Mouse (Mus musculus) heart, adult 2 months (tissue): Measurements from ENCODE around the gene Syce1. TPM values are rescaled to one million over a fixed set of nuclear protein-coding genes. Genes with fewer than 3 reads are reported as not detected.

Experiments used
- DNase-seq, 2 experiments: peaks; one replicate each; pipeline ENCODE4 v3.0.0; 2021
- H3K27ac ChIP-seq: fragments of 200-600 bp; 2 replicates; pipeline ENCODE4 v1.8.1; 2022
- H3K27me3 ChIP-seq: fragments of 200-500 bp; 2 replicates; pipeline ENCODE4 v1.6.1; 2012; ENCODE audit warnings: mild to moderate bottlenecking, low read length, inconsistent platforms, mixed read lengths; ENCODE audit not compliant: control insufficient read depth, insufficient read depth
- H3K36me3 ChIP-seq: fragments of 200-500 bp; 2 replicates; pipeline ENCODE4 v1.6.1; 2012; ENCODE audit warnings: low read length, inconsistent platforms; ENCODE audit not compliant: control insufficient read depth, insufficient read depth
- H3K4me1 ChIP-seq: fragments of 200-500 bp; 2 replicates; pipeline ENCODE4 v1.6.1; 2011; ENCODE audit warnings: low read length; ENCODE audit not compliant: control insufficient read depth, insufficient read depth
- H3K4me3 ChIP-seq: fragments of 200-600 bp; 2 replicates; pipeline ENCODE4 v1.8.1; 2022
- H3K79me2 ChIP-seq: fragments of 200-500 bp; replicated peaks from 2 replicates; pipeline ENCODE4 v1.6.1; 2012; ENCODE audit warnings: mild to moderate bottlenecking, inconsistent platforms, low read length, moderate library complexity, mixed read lengths; ENCODE audit not compliant: control insufficient read depth, insufficient read depth
- H3K9ac ChIP-seq: fragments of 200-500 bp; 2 replicates; pipeline ENCODE4 v1.6.1; 2012; ENCODE audit warnings: low read depth, mild to moderate bottlenecking, control low read depth, inconsistent platforms, low read length, mixed read lengths
- CTCF ChIP-seq: fragments of 200-600 bp; IDR thresholded peaks from 2 replicates; pipeline ENCODE4 v1.8.1; 2022; ENCODE audit warnings: antibody characterized with exemption, mild to moderate bottlenecking, moderate library complexity
- EP300 ChIP-seq: fragments of 200-500 bp; IDR thresholded peaks from 2 replicates; pipeline ENCODE4 v1.6.1; 2011; ENCODE audit warnings: low read depth, low read length, control low read depth; ENCODE audit not compliant: insufficient read depth
- POLR2A ChIP-seq: fragments of 200-500 bp; IDR thresholded peaks from 2 replicates; pipeline ENCODE4 v1.6.1; 2011; ENCODE audit warnings: mild to moderate bottlenecking, low read depth, low read length, control low read depth; ENCODE audit not compliant: insufficient read depth
- WGBS: fragments of 180-500 bp; shearing (Covaris S2); methylation state at CpG from one replicate; pipeline ENCODE4 v1.1.7; 2018; 5-methylcytosine and 5-hydroxymethylcytosine counted together
- intact Hi-C: fragments of 180-260 bp; cut with DNase I; formaldehyde crosslinking; loops from one replicate; pipeline ENCODE4 v1.15.1; 2025
- polyA plus RNA-seq: library from polyadenylated mRNA; depleted of rRNA; stranded (reverse); fragments of >200 nt; gene quantifications from 2 replicates; pipeline ENCODE4 v1.2.3, GENCODE M21; 2012
- total RNA-seq, 2 experiments: library from RNA; stranded (reverse); gene quantifications; 2 replicates each; pipeline ENCODE4 v1.2.3; 2021

The Syce1 gene
- total and polyA plus RNA-seq, 3 experiments, result 0.10 TPM; not detected in 2

- DNase-seq, result no peak
- Histone ChIP-seq H3K36me3 (no peaks in the 10 kb centered on the region), H3K79me2 (no peaks in the 10 kb centered on the region), H3K4me1 (no peaks in the 10 kb centered on the region), H3K27ac (no peak overlapping the region), H3K27me3 (no peaks in the 10 kb centered on the region), H3K4me3 (no peak overlapping the region), H3K9ac (no peak overlapping the region)
- TF ChIP-seq POLR2A (no peak), EP300 (no peak), CTCF (no peak)
- WGBS, result 73% methylated on average over 12 of the region's 12 CpGs
- intact Hi-C loops, result no loop called here
Observed at GRCm38 (mm10) chr7:140812850-140813249, 25.2 kb upstream of the Syce1 start.

DNA sequence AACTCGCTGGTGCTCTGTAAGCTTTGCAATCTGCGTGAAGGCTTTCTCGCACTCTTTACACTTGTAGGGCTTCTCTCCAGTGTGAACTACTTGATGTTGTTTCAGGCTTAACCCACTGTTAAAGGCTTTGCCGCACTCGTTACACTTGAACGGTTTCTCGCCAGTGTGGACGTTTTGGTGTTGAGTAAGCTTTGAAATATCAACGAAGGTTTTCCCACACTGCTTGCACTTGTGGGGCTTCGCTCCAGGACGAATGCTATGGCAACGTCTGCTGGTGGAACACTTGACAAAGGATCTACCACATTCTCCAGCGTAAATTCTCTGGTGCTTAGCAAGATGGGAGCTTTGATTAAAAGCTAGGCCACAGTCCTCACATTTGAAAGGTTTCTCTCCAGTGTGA lies 24.1 kb upstream of the Syce1 start:
- H3K36me3 ChIP-seq, result no peaks in the 10 kb centered on the region
- DNase-seq, result no peak
- no peak overlapping the region for H3K9ac ChIP-seq
- no peak overlapping the region for H3K4me3 ChIP-seq
- intact Hi-C loops, result no loop called here
- no peak for TF ChIP-seq EP300
- no peak for TF ChIP-seq POLR2A
- TF ChIP-seq CTCF, result no peak
- no peaks in the 10 kb centered on the region for H3K4me1 ChIP-seq
- no peaks in the 10 kb centered on the region for H3K27me3 ChIP-seq
- H3K27ac ChIP-seq, result no peak overlapping the region
- 88% methylated on average over 13 of the region's 13 CpGs for WGBS
- no peaks in the 10 kb centered on the region for H3K79me2 ChIP-seq

DNA sequence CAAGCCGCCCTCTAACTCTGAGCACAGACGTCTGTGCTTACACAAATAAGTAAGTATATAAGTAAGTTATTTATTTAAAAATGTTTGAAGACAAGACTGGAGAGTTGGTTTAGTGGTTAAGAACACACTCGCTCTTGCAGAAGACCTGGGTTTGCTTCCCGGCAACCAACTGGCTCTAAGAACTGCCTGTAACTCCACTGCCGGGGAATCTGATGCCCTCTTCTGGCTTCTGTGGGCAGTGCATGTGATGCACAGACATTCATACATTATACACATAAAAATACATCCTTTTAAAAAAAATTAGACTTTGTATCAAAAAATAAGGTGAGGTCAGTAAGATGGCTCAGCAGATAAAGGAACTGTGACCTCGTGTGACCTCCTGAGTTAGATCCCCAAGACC lies 22.8 kb upstream of the Syce1 start:
- Histone ChIP-seq H3K27ac (no peak overlapping the region), H3K27me3 (no peaks in the 10 kb centered on the region), H3K9ac (no peak overlapping the region), H3K4me3 (no peak overlapping the region), H3K36me3 (no peaks in the 10 kb centered on the region), H3K79me2 (no peaks in the 10 kb centered on the region), H3K4me1 (no peaks in the 10 kb centered on the region)
- TF ChIP-seq EP300 (no peak), POLR2A (no peak), CTCF (no peak)
- intact Hi-C loops, result no loop called here
- WGBS, result 90% methylated on average over 6 of the region's 6 CpGs
- DNase-seq, result no peak

- Histone ChIP-seq H3K4me1 (no peaks in the 10 kb centered on the region), H3K27ac (no peak overlapping the region), H3K4me3 (no peak overlapping the region), H3K36me3 (no peaks in the 10 kb centered on the region), H3K27me3 (no peaks in the 10 kb centered on the region), H3K79me2 (no peaks in the 10 kb centered on the region), H3K9ac (no peak overlapping the region)
- 17% methylated on average over 1 of the region's 1 CpGs for whole genome bisulfite sequencing
- peak in 1 of 2 experiments; percentile 6 for DNase-seq
- TF ChIP-seq POLR2A (no peak), CTCF (peak; percentile 59), EP300 (no peak)
- intact Hi-C loops, result no loop called here
Observed at GRCm38 (mm10) chr7:140805704-140806103, 18.1 kb upstream of the Syce1 start.

DNA sequence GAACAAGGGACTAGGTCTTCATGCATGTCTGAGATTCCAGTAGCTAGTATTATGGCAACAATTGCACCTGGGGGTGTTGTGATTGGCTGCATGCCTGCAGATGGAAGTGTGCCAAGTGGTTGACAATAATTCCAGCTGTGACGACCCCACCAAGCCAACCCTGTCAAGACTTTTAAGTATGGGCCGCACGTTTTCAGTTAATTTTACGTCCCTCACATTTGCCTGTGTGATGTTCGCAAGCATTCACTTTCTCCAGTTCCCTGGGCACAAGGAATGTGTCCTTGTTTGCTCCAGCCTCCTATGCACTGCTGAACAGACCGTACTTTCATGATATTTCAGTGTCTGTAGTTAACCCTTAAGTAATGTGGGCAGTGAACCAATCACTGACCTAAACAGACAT lies 15.0 kb upstream of the Syce1 start:
- DNase-seq, result no peak
- no peaks in the 10 kb centered on the region for H3K79me2 ChIP-seq
- no peaks in the 10 kb centered on the region for H3K27me3 ChIP-seq
- H3K4me3 ChIP-seq, result no peak overlapping the region
- no peaks in the 10 kb centered on the region for H3K4me1 ChIP-seq
- no peaks in the 10 kb centered on the region for H3K36me3 ChIP-seq
- no peak for TF ChIP-seq EP300
- no peak for TF ChIP-seq POLR2A
- no peak for TF ChIP-seq CTCF
- no peak overlapping the region for H3K9ac ChIP-seq
- no peak overlapping the region for H3K27ac ChIP-seq
- intact Hi-C loops, result no loop called here
- 66% methylated on average over 6 of the region's 6 CpGs for WGBS

DNA sequence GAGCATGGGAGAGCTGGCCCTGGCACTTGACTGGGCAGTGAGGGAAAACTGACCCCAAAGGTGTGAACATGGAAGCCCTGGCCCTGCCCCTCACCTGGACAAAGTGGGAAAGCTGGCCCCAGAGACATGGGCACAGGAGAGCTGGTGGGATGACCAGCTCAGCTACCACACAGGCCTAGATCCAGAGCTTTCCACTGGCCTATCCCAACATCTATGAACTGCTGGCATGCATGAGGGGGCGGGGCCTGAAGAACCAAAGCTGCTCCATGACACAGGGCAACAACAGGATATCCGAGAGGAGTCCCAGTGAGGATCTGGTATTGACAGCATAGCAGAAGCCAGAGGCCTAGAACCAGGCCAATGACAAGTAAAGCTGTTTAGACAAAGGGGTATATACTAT lies 10.6 kb upstream of the Syce1 start:
- no peak overlapping the region for H3K27ac ChIP-seq
- no peaks in the 10 kb centered on the region for H3K4me1 ChIP-seq
- no peak for DNase-seq
- WGBS, result 57% methylated on average over 2 of the region's 2 CpGs
- TF ChIP-seq CTCF (no peak), POLR2A (no peak), EP300 (no peak)
- no peaks in the 10 kb centered on the region for H3K79me2 ChIP-seq
- H3K27me3 ChIP-seq, result no peaks in the 10 kb centered on the region
- H3K9ac ChIP-seq, result no peak overlapping the region
- intact Hi-C loops, result no loop called here
- no peak overlapping the region for H3K4me3 ChIP-seq
- no peaks in the 10 kb centered on the region for H3K36me3 ChIP-seq
